Mouse (Mus musculus) frontal cortex, adult 2 months (tissue): ENCODE results near the gene Olfr275. TPM values are rescaled to one million over a fixed set of nuclear protein-coding genes. Genes with fewer than 3 reads are reported as not detected.
"Not testable (repeated sequence)": the region's sequence is repeated elsewhere in the genome, so short reads cannot be mapped to it uniquely, and the experiment has no call there.

Experiments used
- DNase-seq, 2 experiments: peaks; one replicate each; pipeline ENCODE4 v3.0.0; 2022; ENCODE audit warnings: low spot score in 1 of 2; ENCODE audit errors: extremely low spot score in 1 of 2
- polyA plus RNA-seq: library from polyadenylated mRNA; depleted of rRNA; stranded (reverse); fragments of >200 nt; gene quantifications from 2 replicates; pipeline ENCODE4 v1.2.3, GENCODE M21; 2012; rRNA removed

Gene Olfr275
- polyA plus RNA-seq = not detected in 2 replicates

GRCm38 (mm10) chr4:52814304-52814703, at the start of gene Olfr275:
Gene Olfr275, plus strand, starts transcription at chr4:52814604.
- no peak for DNase-seq

- no peak for DNase-seq
Observed at GRCm38 (mm10) chr4:52765612-52766011, 48.8 kb upstream of the Olfr275 start.

DNA sequence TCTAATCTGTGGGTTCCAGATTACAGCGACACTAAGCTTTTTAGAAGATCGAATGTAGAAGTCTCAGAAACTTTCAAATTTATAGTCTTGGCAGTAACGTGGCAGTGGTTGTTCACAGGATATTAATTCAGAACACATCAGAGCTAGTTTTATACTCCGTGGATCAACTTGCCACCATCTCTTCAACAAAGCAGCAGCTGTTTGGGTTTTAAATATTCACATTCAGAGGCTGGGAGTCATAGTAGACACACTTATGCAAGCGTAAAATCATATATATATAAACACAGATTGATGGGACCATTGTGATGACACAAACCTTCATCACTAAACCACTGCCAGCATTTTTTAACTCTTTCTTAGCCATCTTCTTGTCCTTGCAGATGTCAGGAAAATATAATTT, 42.2 kb upstream of the Olfr275 start:
- DNase-seq = peak in 1 of 2 experiments; percentile 11

GRCm38 (mm10) chr4:52800013-52800412, 14.4 kb upstream of the Olfr275 start:
- DNase-seq = no peak

DNA sequence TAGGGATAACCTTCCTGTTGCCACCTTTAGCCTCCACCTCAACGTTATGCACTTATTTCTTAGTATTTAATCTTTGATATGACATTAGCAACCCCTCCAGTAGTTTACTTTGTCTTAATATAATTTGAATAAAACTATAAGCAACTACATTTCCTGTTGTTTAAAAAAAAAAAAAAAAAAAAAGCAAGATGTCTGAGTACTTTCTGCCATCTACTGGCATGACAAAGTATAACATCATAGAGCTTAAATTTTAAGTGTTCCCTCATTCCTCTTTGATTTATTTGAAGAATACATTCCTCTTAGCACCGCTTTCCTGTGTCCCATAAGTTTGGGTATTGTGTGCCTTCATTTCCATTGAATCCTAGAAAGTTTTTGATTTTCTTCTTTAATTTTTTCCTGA, 2.5 kb upstream of the Olfr275 start:
- peak in 1 of 2 experiments; percentile 57 for DNase-seq

GRCm38 (mm10) chr4:52821375-52821774, 7.0 kb downstream of the Olfr275 start:
- no peak for DNase-seq

DNA sequence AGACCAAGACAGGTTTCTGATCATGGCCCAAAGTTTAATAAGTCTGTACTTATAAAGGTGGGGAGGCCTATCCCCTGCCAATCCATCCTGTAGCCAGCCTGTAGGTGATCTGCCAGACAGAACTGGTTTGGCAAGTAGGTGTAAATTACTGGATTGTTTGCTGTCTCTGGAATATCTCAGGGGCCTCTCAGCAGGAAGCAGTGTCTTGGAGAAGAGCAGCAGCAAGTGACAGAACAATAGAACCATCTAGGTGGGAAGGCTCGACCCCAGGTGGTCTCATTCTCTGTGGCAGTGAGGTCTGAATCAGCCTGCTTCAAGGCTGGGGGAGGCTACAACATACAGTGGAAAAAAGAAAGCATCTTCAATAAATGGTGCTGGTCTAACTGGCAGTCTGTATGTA, 31.0 kb downstream of the Olfr275 start:
- DNase-seq = not testable (repeated sequence)

DNA sequence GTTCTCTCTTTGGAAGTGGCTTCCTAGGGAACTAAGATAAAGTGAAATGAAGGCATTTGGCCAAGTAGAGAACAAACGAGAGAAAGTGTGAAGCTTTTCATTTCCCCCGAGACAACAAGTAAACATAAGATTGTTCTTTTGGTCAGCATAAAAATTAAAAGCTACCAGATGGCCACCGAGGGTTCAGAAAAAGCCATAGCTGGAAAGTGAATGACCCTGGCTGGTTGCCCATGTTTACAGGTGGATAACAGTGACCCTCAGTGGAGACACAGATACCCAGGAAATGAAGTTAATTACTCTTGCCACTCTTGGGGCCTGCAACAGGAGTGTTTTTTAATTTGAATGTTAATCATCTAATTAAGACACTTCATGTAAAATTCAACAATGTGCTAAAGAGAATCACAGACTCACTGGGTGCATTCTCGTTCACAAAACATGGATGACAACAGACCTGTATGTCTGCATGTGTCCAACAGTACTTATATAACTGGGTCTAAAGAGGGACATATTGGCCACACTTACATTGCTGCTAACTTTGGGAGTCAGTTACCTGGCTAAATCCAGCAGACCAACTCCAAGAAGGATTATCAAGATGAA, 34.7 kb downstream of the Olfr275 start:
- no peak for DNase-seq

DNA sequence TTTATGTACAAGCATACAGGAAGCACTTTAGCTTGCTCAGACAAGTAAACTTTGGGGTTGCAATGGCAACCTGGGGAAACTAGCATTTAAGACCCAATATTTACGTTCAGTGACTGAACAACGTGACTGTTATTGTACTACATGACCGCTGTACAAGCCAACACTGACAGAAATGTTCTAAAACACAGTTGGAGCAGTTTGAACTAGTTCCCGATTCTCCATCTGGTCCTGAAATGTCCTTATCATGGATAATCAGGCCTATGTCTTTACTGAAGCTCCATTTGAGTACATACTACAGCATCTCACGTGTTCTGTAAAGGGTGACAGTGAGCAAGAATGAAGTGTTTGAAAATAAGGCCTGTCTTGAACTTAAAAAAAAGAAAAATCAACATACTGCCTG, 35.3 kb downstream of the Olfr275 start:
- DNase-seq = no peak

DNA sequence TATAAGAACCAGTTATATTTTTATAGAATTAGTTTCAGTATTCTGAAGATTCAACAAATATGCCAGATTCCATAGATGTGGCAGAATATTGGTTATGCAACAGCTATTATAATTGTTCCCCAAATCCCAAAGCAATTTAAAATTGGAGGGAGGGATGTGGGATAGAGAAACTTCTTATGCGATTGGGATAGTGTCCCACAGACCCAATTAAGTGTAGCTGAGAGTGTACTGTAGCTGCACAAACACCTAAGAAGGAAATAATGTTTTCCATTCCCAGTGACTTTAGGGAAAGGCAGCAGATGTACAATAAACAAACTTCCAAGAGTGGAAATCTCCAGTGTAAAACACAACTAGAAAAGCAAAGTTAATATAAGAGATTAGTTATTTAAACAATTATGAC, 44.7 kb downstream of the Olfr275 start, which contains the start of gene Olfr273:
Olfr273 (minus strand) TSS at position 101 of the 400 bp plus-strand sequence.
- no peak for DNase-seq

- peak in 1 of 2 experiments; percentile 5 for DNase-seq
Observed at GRCm38 (mm10) chr4:52864156-52864555, 49.8 kb downstream of the Olfr275 start.

Other genes starting within 250 kb of the Olfr275 start
- not detected in 2 replicates for gene Toporsl, start 218.3 kb upstream of the Olfr275 start, polyA plus RNA-seq
- gene Olfr273, start 44.6 kb downstream of the Olfr275 start, polyA plus RNA-seq = 0.02 TPM in 1 of 2 replicates, not detected in the other
- not detected in 2 replicates for gene Olfr272, start 104.6 kb downstream of the Olfr275 start, polyA plus RNA-seq
- gene Olfr270, start 149.9 kb downstream of the Olfr275 start, polyA plus RNA-seq = not detected in 2 replicates
- gene Nipsnap3a, start 174.7 kb downstream of the Olfr275 start, polyA plus RNA-seq = not detected in 2 replicates
- gene Nipsnap3b, start 197.3 kb downstream of the Olfr275 start, polyA plus RNA-seq = 16.7 and 19.3 TPM in 2 replicates